Mouse (Mus musculus): ENCODE data around the gene Fars2.

The Fars2 gene

GRCm38 (mm10) chr13:36578569-36579333 lies 461.5 kb downstream of the Fars2 start:
- DNase-seq (ENCODE audit: low spot score) = no peak

GRCm38 (mm10) chr13:36582406-36583070 lies 465.3 kb downstream of the Fars2 start:
- DNase-seq (ENCODE audit: low spot score) = no peak

- no peak for DNase-seq (ENCODE audit: low spot score)
These were observed 466.4 kb downstream of the Fars2 start for GRCm38 (mm10) chr13:36583481-36584151.

- DNase-seq (ENCODE audit: low spot score) = no peak
These were observed 467.0 kb downstream of the Fars2 start for GRCm38 (mm10) chr13:36584197-36584596.

GRCm38 (mm10) chr13:36589092-36589491 lies 471.9 kb downstream of the Fars2 start:
- no peak for DNase-seq (ENCODE audit: low spot score)

GRCm38 (mm10) chr13:36592291-36592690 lies 475.1 kb downstream of the Fars2 start:
- no peak for DNase-seq (ENCODE audit: low spot score)

- peak; percentile 11 for DNase-seq (ENCODE audit: low spot score)
These were observed 489.5 kb downstream of the Fars2 start for GRCm38 (mm10) chr13:36606717-36607116.

- no peak for DNase-seq (ENCODE audit: low spot score)
These were observed 490.7 kb downstream of the Fars2 start for GRCm38 (mm10) chr13:36607871-36608270.

- DNase-seq (ENCODE audit: low spot score) = no peak
These were observed 493.2 kb downstream of the Fars2 start for GRCm38 (mm10) chr13:36610426-36610825.

- no peak for DNase-seq (ENCODE audit: low spot score)
These were observed 495.9 kb downstream of the Fars2 start for GRCm38 (mm10) chr13:36612785-36613750.

- DNase-seq (ENCODE audit: low spot score) = peak; percentile 75
These were observed 503.5 kb downstream of the Fars2 start for GRCm38 (mm10) chr13:36620498-36621332.

GRCm38 (mm10) chr13:36621333-36621659 lies 504.1 kb downstream of the Fars2 start:
- no peak for DNase-seq (ENCODE audit: low spot score)

- no peak for DNase-seq (ENCODE audit: low spot score)
These were observed 506.3 kb downstream of the Fars2 start for GRCm38 (mm10) chr13:36623556-36623955.

GRCm38 (mm10) chr13:36629154-36629553 lies 511.9 kb downstream of the Fars2 start:
- no peak for DNase-seq (ENCODE audit: low spot score)

- no peak for DNase-seq (ENCODE audit: low spot score)
These were observed 531.0 kb downstream of the Fars2 start for GRCm38 (mm10) chr13:36648257-36648656.

GRCm38 (mm10) chr13:36654251-36654650 lies 537.0 kb downstream of the Fars2 start:
- DNase-seq (ENCODE audit: low spot score) = no peak

- no peak for DNase-seq (ENCODE audit: low spot score)
These were observed 562.1 kb downstream of the Fars2 start for GRCm38 (mm10) chr13:36679345-36679744.

GRCm38 (mm10) chr13:36680690-36681355 lies 563.6 kb downstream of the Fars2 start:
- no peak for DNase-seq (ENCODE audit: low spot score)

- DNase-seq (ENCODE audit: low spot score) = no peak
These were observed 566.4 kb downstream of the Fars2 start for GRCm38 (mm10) chr13:36683581-36683980.

- DNase-seq (ENCODE audit: low spot score) = peak; percentile 18
These were observed 578.4 kb downstream of the Fars2 start for GRCm38 (mm10) chr13:36695516-36696201.
